ENCODE assay signal across 20 mouse cellular contexts in the genomic region with DNA sequence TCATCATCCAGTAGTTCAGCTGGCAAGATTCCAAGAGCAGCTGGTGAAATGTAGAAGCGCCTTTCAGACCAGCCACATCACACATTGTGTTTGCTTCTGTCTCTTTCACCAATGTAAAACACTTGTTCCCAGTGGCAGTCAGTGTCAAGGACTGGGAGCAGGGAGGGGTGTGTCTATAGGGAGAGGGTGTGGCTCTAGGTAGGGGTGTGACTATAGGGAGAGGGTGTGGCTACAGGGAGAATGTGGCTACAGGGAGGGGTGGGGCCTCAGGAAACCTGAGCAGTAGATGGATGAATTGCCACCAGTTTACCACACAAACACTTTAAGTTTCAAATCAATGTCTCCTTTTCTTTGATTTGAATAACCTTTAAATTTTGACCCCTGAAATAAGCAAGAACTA.
A peak's percentile ranks its signal among the peaks of the same experiment; 100 is the strongest.
DNase-seq lines count a peak whose midpoint lies in the region; ATAC-seq and TF ChIP-seq lines count a peak whose summit lies in the region.
"Had no signal": no experiment of that assay in that cellular context is flagged by ENCODE, and none has a peak within 500 bp of the region (broad histone marks: within the 10 kb centered on the region; RNA-seq: fewer than 3 reads in every experiment).

No protein-coding gene starts in this region.

- no peak overlapping the region for H3K27ac ChIP-seq in lung, embryonic 14.5 days (ENCODE audit: low read depth)
- no peak overlapping the region for H3K27ac ChIP-seq in stomach, embryonic 14.5 days (ENCODE audit: low read length)
- H3K27ac ChIP-seq in stomach, postnatal 0 days (replicated peaks): no peak overlapping the region
- H3K27ac ChIP-seq: embryonic facial prominence, embryonic 12.5 days; forebrain, embryonic 13.5 days; gastrocnemius, adult 2 months; heart, embryonic 13.5 days; hindbrain, embryonic 15.5 days had no signal

- H3K9me3 ChIP-seq in lung, embryonic 14.5 days (ENCODE audit: low read depth, low read length): no peaks in the 10 kb centered on the region
- H3K9me3 ChIP-seq in stomach, embryonic 14.5 days (ENCODE audit: control insufficient read depth, low read depth, low read length): no peaks in the 10 kb centered on the region
- no peaks in the 10 kb centered on the region for H3K9me3 ChIP-seq in stomach, postnatal 0 days (ENCODE audit: control insufficient read depth, low read length)
- H3K9me3 ChIP-seq: embryonic facial prominence, embryonic 12.5 days; forebrain, embryonic 13.5 days; heart, embryonic 13.5 days; hindbrain, embryonic 15.5 days had no signal

- 24% methylated on average over 1 of the region's 1 CpGs for WGBS in lung, embryonic 14.5 days
- 46% methylated on average over 1 of the region's 1 CpGs for WGBS in stomach, embryonic 14.5 days
- 57% methylated on average over 1 of the region's 1 CpGs for WGBS in stomach, postnatal 0 days

- no peak overlapping the region for H3K4me2 ChIP-seq in lung, embryonic 14.5 days
- no peak overlapping the region for H3K4me2 ChIP-seq in stomach, embryonic 14.5 days (replicated peaks; ENCODE audit: low read depth, low read length)
- no peak overlapping the region for H3K4me2 ChIP-seq in stomach, postnatal 0 days (replicated peaks; ENCODE audit: low read depth)
- H3K4me2 ChIP-seq: embryonic facial prominence, embryonic 12.5 days; forebrain, embryonic 13.5 days; heart, embryonic 13.5 days; hindbrain, embryonic 15.5 days had no signal

- no peaks in the 10 kb centered on the region for H3K4me1 ChIP-seq in lung, embryonic 14.5 days (ENCODE audit: insufficient read depth)
- no peaks in the 10 kb centered on the region for H3K4me1 ChIP-seq in stomach, embryonic 14.5 days (ENCODE audit: control insufficient read depth, insufficient read depth, low read length)
- H3K4me1 ChIP-seq in stomach, postnatal 0 days (replicated peaks; ENCODE audit: control insufficient read depth, insufficient read depth): no peaks in the 10 kb centered on the region
- H3K4me1 ChIP-seq: embryonic facial prominence, embryonic 12.5 days; forebrain, embryonic 13.5 days; hindbrain, embryonic 15.5 days had no signal

- no peaks in the 10 kb centered on the region for H3K36me3 ChIP-seq in lung, embryonic 14.5 days (ENCODE audit: insufficient read depth)
- no peaks in the 10 kb centered on the region for H3K36me3 ChIP-seq in stomach, embryonic 14.5 days (ENCODE audit: control insufficient read depth, insufficient read depth, low read length)
- no peaks in the 10 kb centered on the region for H3K36me3 ChIP-seq in stomach, postnatal 0 days (ENCODE audit: control insufficient read depth, insufficient read depth, low read length)
- H3K36me3 ChIP-seq: embryonic facial prominence, embryonic 12.5 days; G1E; heart, embryonic 13.5 days; hindbrain, embryonic 15.5 days had no signal

- peak; percentile 11 for DNase-seq in lung, embryonic 14.5 days
- DNase-seq in lung, postnatal 14 days: no peak
- DNase-seq in stomach, postnatal 0 days (ENCODE audit: low spot score): no peak
- DNase-seq in ZHBTc4 (ENCODE audit: low read depth, low spot score): peak; percentile 69
- DNase-seq in gastrocnemius, postnatal 10 days: no peak
- DNase-seq: adrenal gland, adult 2 months; adrenal gland, postnatal 25 days; cerebellum, adult 9-11 months; cerebellum, postnatal 36 days; gastrocnemius, adult 2 months; gastrocnemius, postnatal 36 days; heart, adult 11 months; heart, postnatal 36 days had no signal

- no peak for TF ChIP-seq CTCF in lung, embryonic 14.5 days (IDR thresholded peaks at IDR 0.05; ENCODE audit: low read depth)
- no peak for TF ChIP-seq CTCF in stomach, postnatal 0 days (IDR thresholded peaks at IDR 0.05; ENCODE audit: low read depth)

- no peak overlapping the region for H3K9ac ChIP-seq in lung, embryonic 14.5 days
- H3K9ac ChIP-seq in stomach, embryonic 14.5 days (replicated peaks; ENCODE audit: low read depth, low read length): no peak overlapping the region
- no peak overlapping the region for H3K9ac ChIP-seq in stomach, postnatal 0 days (ENCODE audit: low read length)
- H3K9ac ChIP-seq: embryonic facial prominence, embryonic 12.5 days; forebrain, embryonic 13.5 days; heart, embryonic 13.5 days; hindbrain, embryonic 15.5 days had no signal

- ATAC-seq in lung, embryonic 14.5 days (ENCODE audit: insufficient read depth): no peak
- ATAC-seq in stomach, embryonic 14.5 days (ENCODE audit: insufficient number of reproducible peaks, insufficient read depth, low FRiP score, low read depth): peak; percentile 33; the same call in 1 of the 2 replicates
- ATAC-seq in stomach, postnatal 0 days (ENCODE audit: low FRiP score, low TSS enrichment): no peak
- ATAC-seq: forebrain, embryonic 13.5 days had no signal

- no peaks in the 10 kb centered on the region for H3K27me3 ChIP-seq in lung, embryonic 14.5 days (ENCODE audit: insufficient read depth, low read length)
- no peaks in the 10 kb centered on the region for H3K27me3 ChIP-seq in stomach, embryonic 14.5 days (ENCODE audit: control insufficient read depth, insufficient read depth, low read length)
- no peaks in the 10 kb centered on the region for H3K27me3 ChIP-seq in stomach, postnatal 0 days (ENCODE audit: control insufficient read depth, insufficient read depth, low read length)
- H3K27me3 ChIP-seq: CH12.LX; embryonic facial prominence, embryonic 12.5 days; forebrain, embryonic 13.5 days; heart, embryonic 13.5 days; hindbrain, embryonic 15.5 days had no signal

- no peak for TF ChIP-seq EP300 in stomach, postnatal 0 days (optimal IDR thresholded peaks at IDR 0.05)

- H3K4me3 ChIP-seq in lung, embryonic 14.5 days (ENCODE audit: low read depth, low read length): no peak overlapping the region
- H3K4me3 ChIP-seq in stomach, embryonic 14.5 days (ENCODE audit: low read depth, low read length): no peak overlapping the region
- no peak overlapping the region for H3K4me3 ChIP-seq in stomach, postnatal 0 days (ENCODE audit: low read depth, low read length)
- H3K4me3 ChIP-seq: embryonic facial prominence, embryonic 12.5 days; forebrain, embryonic 13.5 days; gastrocnemius, adult 2 months; heart, embryonic 13.5 days; hindbrain, embryonic 15.5 days had no signal

Comparison
In these comparisons a context has a peak if more than half of its experiments do, and no peak if none do; other contexts are left out.
1. DNase-seq: peak in lung, embryonic 14.5 days (single experiment) and ZHBTc4 (single experiment); none in lung, postnatal 14 days (single experiment), stomach, postnatal 0 days (single experiment) and gastrocnemius, postnatal 10 days (single experiment).